Mouse (Mus musculus): ENCODE measurements around the gene Mgst1.
A peak's percentile ranks its signal among the peaks of the same experiment; 100 is the strongest.

Mgst1 gene

GRCm38 (mm10) chr6:138139930-138140329 lies at the start of gene Mgst1:
Gene Mgst1 (plus strand): TSS chr6:138140316.
- DNase-seq (ENCODE audit: low read depth, low spot score): no peak

GRCm38 (mm10) chr6:138092432-138092831 lies 47.7 kb upstream of the Mgst1 start:
- no peak for DNase-seq (ENCODE audit: low read depth, low spot score)

- no peak for DNase-seq (ENCODE audit: low read depth, low spot score)
Measured at GRCm38 (mm10) chr6:138095060-138095459, 45.1 kb upstream of the Mgst1 start.

GRCm38 (mm10) chr6:138099646-138100045 lies 40.5 kb upstream of the Mgst1 start:
- DNase-seq (ENCODE audit: low read depth, low spot score): no peak

- no peak for DNase-seq (ENCODE audit: low read depth, low spot score)
Measured at GRCm38 (mm10) chr6:138101843-138102242, 38.3 kb upstream of the Mgst1 start.

GRCm38 (mm10) chr6:138102940-138103339 lies 37.2 kb upstream of the Mgst1 start:
- DNase-seq (ENCODE audit: low read depth, low spot score): no peak

- no peak for DNase-seq (ENCODE audit: low read depth, low spot score)
Measured at GRCm38 (mm10) chr6:138104559-138104958, 35.6 kb upstream of the Mgst1 start.

GRCm38 (mm10) chr6:138117496-138117895 lies 22.6 kb upstream of the Mgst1 start:
- DNase-seq (ENCODE audit: low read depth, low spot score): no peak

- DNase-seq (ENCODE audit: low read depth, low spot score): no peak
Measured at GRCm38 (mm10) chr6:138128392-138129335, 11.5 kb upstream of the Mgst1 start.

GRCm38 (mm10) chr6:138130541-138130940 lies 9.6 kb upstream of the Mgst1 start:
- DNase-seq (ENCODE audit: low read depth, low spot score): no peak

GRCm38 (mm10) chr6:138140336-138140735 lies 220 bp downstream of the Mgst1 start:
- no peak for DNase-seq (ENCODE audit: low read depth, low spot score)

- no peak for DNase-seq (ENCODE audit: low read depth, low spot score)
Measured at GRCm38 (mm10) chr6:138141111-138141592, 1.0 kb downstream of the Mgst1 start.

GRCm38 (mm10) chr6:138142604-138143003 lies 2.5 kb downstream of the Mgst1 start:
- no peak for DNase-seq (ENCODE audit: low read depth, low spot score)

- no peak for DNase-seq (ENCODE audit: low read depth, low spot score)
Measured at GRCm38 (mm10) chr6:138143450-138143849, 3.3 kb downstream of the Mgst1 start.

- peak; percentile 29 for DNase-seq (ENCODE audit: low read depth, low spot score)
Measured at GRCm38 (mm10) chr6:138153111-138153510, 13.0 kb downstream of the Mgst1 start.

GRCm38 (mm10) chr6:138163920-138164319 lies 23.8 kb downstream of the Mgst1 start:
- DNase-seq (ENCODE audit: low read depth, low spot score): peak; percentile 8

GRCm38 (mm10) chr6:138171480-138172224 lies 31.5 kb downstream of the Mgst1 start:
- peak; percentile 29 for DNase-seq (ENCODE audit: low read depth, low spot score)
